Mouse (Mus musculus) forebrain, postnatal 0 days (tissue): ENCODE measurements around the gene Tes. TPM values are rescaled to one million over a fixed set of nuclear protein-coding genes. Genes with fewer than 3 reads are reported as not detected.
A peak's percentile ranks its signal among the peaks of the same experiment; 100 is the strongest.

ENCODE experiments used
- ATAC-seq: fragments of 200-750 bp; cut with Nextera tagmentation; 2 replicates; pipeline ENCODE4 v1.8.0; 2017; ENCODE audit warnings: mild to moderate bottlenecking, moderate library complexity
- DNase-seq: peaks from one replicate; pipeline ENCODE4 v3.0.0-alpha.2; 2015
- H3K27ac ChIP-seq: fragments of 300-500 bp; sonication (generic); 2 replicates; pipeline ENCODE4 v1.5.1; 2014; ENCODE audit warnings: low read depth, mild to moderate bottlenecking, antibody characterized with exemption, low read length, moderate library complexity, mixed read lengths
- H3K27me3 ChIP-seq: fragments of 300-500 bp; sonication (generic); 2 replicates; pipeline ENCODE4 v1.6.1; 2014; ENCODE audit warnings: mild to moderate bottlenecking, low read length, mixed read lengths; ENCODE audit not compliant: insufficient read depth
- H3K36me3 ChIP-seq: fragments of 300-500 bp; sonication (generic); 2 replicates; pipeline ENCODE4 v1.6.1; 2014; ENCODE audit warnings: mild to moderate bottlenecking, moderate library complexity; ENCODE audit not compliant: insufficient read depth
- H3K4me1 ChIP-seq: fragments of 300-500 bp; sonication (generic); 2 replicates; pipeline ENCODE4 v1.6.1; 2014; ENCODE audit warnings: antibody characterized with exemption; ENCODE audit not compliant: insufficient read depth
- H3K4me2 ChIP-seq: fragments of 300-500 bp; sonication (generic); 2 replicates; pipeline ENCODE4 v1.6.1; 2014; ENCODE audit warnings: low read depth, mild to moderate bottlenecking, moderate library complexity
- H3K4me3 ChIP-seq: fragments of 300-500 bp; sonication (generic); 2 replicates; pipeline ENCODE4 v1.5.1; 2014; ENCODE audit warnings: low read depth, low read length, mixed read lengths
- H3K9ac ChIP-seq: fragments of 300-500 bp; sonication (generic); 2 replicates; pipeline ENCODE4 v1.6.1; 2014; ENCODE audit warnings: mild to moderate bottlenecking
- H3K9me3 ChIP-seq: fragments of 300-500 bp; sonication (generic); 2 replicates; pipeline ENCODE4 v1.6.1; 2016; ENCODE audit warnings: low read length
- CTCF ChIP-seq: sonication (generic); IDR thresholded peaks from 2 replicates; pipeline ENCODE4 v1.5.1; 2016; ENCODE audit warnings: antibody characterized with exemption, control low read depth, low read depth
- WGBS: fragments of 180-500 bp; shearing (Covaris S2); extraction: QIAGEN DNeasy Blood & Tissue Kit; methylation state at CpG from one replicate; pipeline ENCODE4 v1.1.7; 2014; 5-methylcytosine and 5-hydroxymethylcytosine counted together
- polyA plus RNA-seq: library from polyadenylated mRNA; unstranded; fragments of >200 nt; fragmentation: Nextera tagmentation; extraction: Ambion mirVana; gene quantifications from 2 replicates; pipeline ENCODE4 v1.2.1, GENCODE M21; 2015
- total RNA-seq: library from RNA; depleted of rRNA; stranded (reverse); fragments of >200 nt; gene quantifications from 2 replicates; pipeline ENCODE4 v1.2.3, GENCODE M21; 2014

Gene Tes
- total and polyA plus RNA-seq, 2 experiments from 2014 or later, result 22.0 to 31.8 TPM

DNA sequence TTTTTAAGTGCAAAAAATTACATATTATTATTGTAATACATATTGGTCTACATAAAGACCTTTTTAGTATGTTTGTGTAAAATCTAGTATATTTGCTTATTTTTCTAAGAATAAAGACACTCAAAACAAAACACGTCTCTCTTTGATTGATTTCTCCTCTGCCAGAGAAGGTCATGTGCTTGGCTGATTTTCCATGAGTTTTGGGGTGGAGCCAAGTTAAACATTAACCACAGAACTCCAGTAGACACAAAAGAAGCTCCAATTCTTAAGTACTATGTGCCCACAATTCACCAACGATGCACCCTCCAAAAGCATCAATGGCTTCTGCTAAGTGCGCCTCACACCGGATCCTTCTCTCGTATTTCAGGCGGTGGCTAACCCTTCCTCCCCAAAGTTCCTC, 2.6 kb upstream of the Tes start:
- ATAC-seq, result no peak
- 72% methylated on average over 6 of the region's 6 CpGs for whole genome bisulfite sequencing

DNA sequence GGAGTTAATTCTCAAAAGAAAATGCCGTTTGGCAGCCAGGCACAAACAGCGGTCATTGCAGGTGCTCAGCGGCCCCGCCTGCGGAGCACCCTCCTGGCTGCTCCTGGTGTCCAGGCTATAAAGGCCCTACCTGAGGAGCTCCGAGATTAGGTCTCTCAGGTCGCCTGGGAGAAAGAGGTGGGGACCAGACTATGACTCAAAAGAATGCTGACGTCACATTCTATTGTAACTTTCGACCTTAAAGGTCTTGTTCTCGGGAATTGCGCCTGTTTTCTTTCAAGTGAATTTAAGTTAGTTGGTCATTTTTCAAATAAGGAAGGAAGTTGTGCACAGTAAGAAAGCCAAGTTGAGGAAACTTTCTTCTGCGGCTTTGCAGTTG, 831 bp downstream of the Tes start:
- Histone ChIP-seq H3K4me2 (peak overlapping the region; percentile 71), H3K27me3 (no peaks in the 10 kb centered on the region), H3K9ac (peak overlapping the region; percentile 72), H3K27ac (no peak overlapping the region), H3K36me3 (no peaks in the 10 kb centered on the region), H3K9me3 (no peaks in the 10 kb centered on the region), H3K4me3 (peak overlapping the region; percentile 70), H3K4me1 (0 out of 2 replicates have a peak, but pooled peaks cover 3% of the 10 kb centered on the region)
- no peak for TF ChIP-seq CTCF
- DNase-seq (no peak), ATAC-seq (peak; percentile 20)
- 6% methylated on average over 12 of the region's 12 CpGs for WGBS

More for the DNA sequence above, 2.6 kb upstream of the Tes start:
- Histone ChIP-seq H3K9me3 (no peaks in the 10 kb centered on the region), H3K4me1 (0 out of 2 replicates have a peak, but pooled peaks cover 3% of the 10 kb centered on the region), H3K27me3 (no peaks in the 10 kb centered on the region), H3K27ac (no peak overlapping the region), H3K4me3 (no peak overlapping the region), H3K4me2 (no peak overlapping the region), H3K9ac (no peak overlapping the region), H3K36me3 (no peaks in the 10 kb centered on the region)
- no peak for TF ChIP-seq CTCF
- no peak for DNase-seq

DNA sequence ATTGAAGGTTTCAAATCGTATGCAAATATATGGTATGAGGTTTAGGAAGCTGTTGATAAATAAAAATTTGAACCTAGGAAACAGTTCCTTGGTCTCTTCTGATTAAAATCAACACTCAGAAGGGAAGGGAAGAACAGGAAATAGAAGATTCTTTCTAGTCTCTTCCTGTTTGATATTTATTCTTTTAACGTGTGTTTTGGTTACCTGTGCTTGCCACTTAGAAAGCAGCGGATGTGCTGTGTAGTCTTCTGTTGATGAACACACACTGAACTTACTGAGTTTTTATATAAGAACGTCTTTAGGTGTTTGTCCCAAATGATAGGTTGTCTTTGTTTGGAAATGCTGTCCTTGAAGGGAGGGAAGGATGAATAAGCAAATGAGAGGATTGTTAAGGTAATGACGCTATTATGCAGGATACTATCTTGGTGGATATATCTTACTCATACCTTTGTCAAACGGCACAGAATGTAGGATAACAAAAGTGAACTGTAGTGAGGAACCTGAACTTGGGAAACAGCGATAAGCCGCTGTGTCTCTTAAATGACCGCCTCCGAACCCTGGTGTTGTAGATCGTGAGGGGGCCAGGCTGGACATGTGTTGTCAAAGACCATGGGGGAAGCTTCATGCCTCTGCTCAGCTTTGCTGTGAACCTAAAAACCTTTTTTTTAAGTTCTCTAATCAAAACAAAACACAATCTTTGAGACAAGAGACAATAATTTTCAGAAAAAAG, 1.4 kb downstream of the Tes start:
- DNase-seq (no peak), ATAC-seq (no peak)
- Histone ChIP-seq H3K4me3 (peak overlapping the region; percentile 70), H3K9me3 (no peaks in the 10 kb centered on the region), H3K27me3 (no peaks in the 10 kb centered on the region), H3K27ac (no peak overlapping the region), H3K36me3 (no peaks in the 10 kb centered on the region), H3K4me2 (peak overlapping the region; percentile 71), H3K4me1 (0 out of 2 replicates have a peak, but pooled peaks cover 3% of the 10 kb centered on the region), H3K9ac (no peak overlapping the region)
- no peak for TF ChIP-seq CTCF
- 62% methylated on average over 11 of the region's 11 CpGs for WGBS

DNA sequence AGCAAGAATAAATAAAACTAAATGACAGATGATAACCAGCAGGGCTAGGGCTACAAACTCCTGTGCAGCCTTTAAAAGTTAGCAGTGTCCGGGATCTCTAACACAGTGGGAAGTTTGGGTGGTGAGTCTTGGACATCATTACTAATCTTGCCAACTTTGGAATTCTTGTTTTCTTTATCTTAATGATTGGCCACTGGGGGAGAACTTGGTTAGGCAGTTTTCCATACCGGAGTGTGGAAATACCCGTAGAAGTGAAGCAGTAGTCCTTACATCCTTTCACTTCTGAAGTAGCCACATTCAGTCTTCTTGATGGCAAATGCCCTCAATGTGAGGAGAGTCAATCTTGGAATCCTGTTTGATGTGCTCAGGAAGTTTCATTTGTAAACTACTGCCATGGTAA, 7.0 kb downstream of the Tes start:
- Histone ChIP-seq H3K36me3 (no peaks in the 10 kb centered on the region), H3K4me1 (no peaks in the 10 kb centered on the region), H3K4me3 (no peak overlapping the region), H3K4me2 (no peak overlapping the region), H3K27me3 (no peaks in the 10 kb centered on the region), H3K9ac (no peak overlapping the region), H3K27ac (no peak overlapping the region), H3K9me3 (no peaks in the 10 kb centered on the region)
- 97% methylated on average over 3 of the region's 3 CpGs for WGBS
- DNase-seq (no peak), ATAC-seq (no peak)
- TF ChIP-seq CTCF, result no peak

DNA sequence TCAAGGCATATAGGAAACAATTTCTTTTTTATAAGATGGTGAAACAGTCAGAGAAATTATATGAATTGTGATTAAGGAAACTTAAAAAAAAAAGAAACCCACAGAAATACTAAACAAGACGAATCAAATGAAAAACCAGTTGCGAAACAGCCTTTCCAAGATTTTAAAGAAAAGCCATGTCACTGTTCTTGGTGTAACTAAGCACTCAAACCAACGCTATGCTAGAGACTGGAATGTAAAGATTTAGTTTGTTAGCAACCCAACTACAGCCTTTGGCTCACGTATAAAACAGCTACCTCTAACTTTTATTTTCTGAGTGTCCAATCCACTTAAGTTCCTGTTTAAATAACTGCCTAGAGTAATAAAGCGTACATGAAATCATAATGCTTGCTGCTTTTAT, 7.4 kb downstream of the Tes start:
- Histone ChIP-seq H3K4me2 (no peak overlapping the region), H3K9ac (no peak overlapping the region), H3K4me1 (no peaks in the 10 kb centered on the region), H3K27ac (no peak overlapping the region), H3K4me3 (no peak overlapping the region), H3K27me3 (no peaks in the 10 kb centered on the region), H3K36me3 (no peaks in the 10 kb centered on the region), H3K9me3 (no peaks in the 10 kb centered on the region)
- no peak for TF ChIP-seq CTCF
- WGBS, result 89% methylated on average over 5 of the region's 5 CpGs
- ATAC-seq (no peak), DNase-seq (no peak)

DNA sequence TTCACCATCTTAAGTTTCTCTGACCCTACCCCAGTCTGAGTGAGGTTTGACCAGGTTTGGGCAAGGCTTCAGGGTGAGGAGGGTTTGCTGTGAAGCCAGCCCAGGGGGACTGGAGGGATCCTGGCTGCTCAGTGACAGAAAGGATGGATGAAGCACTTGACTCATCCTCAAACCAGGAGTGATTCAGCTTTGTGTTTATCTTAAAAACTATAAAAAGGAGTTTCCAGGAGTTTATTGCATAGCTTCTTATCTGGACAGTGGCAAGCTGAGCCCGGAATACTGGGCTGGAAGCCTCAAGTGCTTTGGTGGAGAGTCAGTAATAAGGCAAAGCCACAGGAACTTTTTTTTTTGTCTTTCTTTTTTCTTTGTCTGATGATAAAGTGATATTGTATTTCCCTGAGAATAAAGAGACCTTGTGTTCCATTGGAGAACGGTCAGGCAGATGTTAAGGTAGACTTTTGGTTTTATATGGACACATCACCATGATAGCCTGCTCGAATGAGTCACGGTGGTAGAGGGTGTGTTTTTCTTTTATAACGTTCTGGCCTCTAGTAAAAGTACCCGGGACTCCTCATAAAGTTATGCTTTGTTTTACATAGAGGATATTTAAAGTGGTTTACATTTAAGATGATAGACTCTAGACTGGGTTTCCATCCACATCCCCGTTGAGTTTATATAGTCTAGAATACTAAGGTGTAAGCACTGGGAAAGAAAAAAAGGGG, 8.0 kb downstream of the Tes start:
- TF ChIP-seq CTCF, result no peak
- no peaks in the 10 kb centered on the region for H3K4me1 ChIP-seq
- no peaks in the 10 kb centered on the region for H3K9me3 ChIP-seq
- ATAC-seq (no peak), DNase-seq (no peak)
- H3K4me3 ChIP-seq, result no peak overlapping the region
- H3K9ac ChIP-seq, result no peak overlapping the region
- H3K27ac ChIP-seq, result no peak overlapping the region
- H3K36me3 ChIP-seq, result no peaks in the 10 kb centered on the region
- H3K4me2 ChIP-seq, result no peak overlapping the region
- no peaks in the 10 kb centered on the region for H3K27me3 ChIP-seq
- WGBS, result 91% methylated on average over 7 of the region's 7 CpGs

DNA sequence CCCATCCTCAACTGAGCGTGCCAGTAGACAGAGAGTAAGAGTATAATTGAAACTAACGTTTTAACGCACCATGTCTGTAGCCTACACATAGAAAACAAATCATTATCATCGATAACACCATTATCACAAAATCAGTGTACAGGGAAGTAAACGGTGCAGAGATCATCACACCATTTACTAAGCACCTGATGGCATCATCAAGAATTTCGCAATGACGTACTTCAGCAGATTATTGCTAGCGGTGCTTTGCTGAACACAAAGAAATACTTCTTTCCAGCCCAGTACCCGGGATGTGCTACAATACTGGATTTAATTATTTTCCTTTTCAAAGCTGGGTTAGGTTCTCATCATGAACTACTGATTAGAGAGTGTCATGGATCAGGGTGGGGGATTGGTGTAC, 12.3 kb downstream of the Tes start:
- WGBS, result 57% methylated on average over 9 of the region's 9 CpGs
- H3K9me3 ChIP-seq, result no peaks in the 10 kb centered on the region
- ATAC-seq, result no peak

More for the DNA sequence above, 12.3 kb downstream of the Tes start:
- H3K9ac ChIP-seq, result no peak overlapping the region
- TF ChIP-seq CTCF, result no peak
- no peak overlapping the region for H3K4me3 ChIP-seq
- no peaks in the 10 kb centered on the region for H3K4me1 ChIP-seq
- H3K36me3 ChIP-seq, result no peaks in the 10 kb centered on the region
- no peaks in the 10 kb centered on the region for H3K27me3 ChIP-seq
- DNase-seq, result no peak
- no peak overlapping the region for H3K4me2 ChIP-seq
- H3K27ac ChIP-seq, result no peak overlapping the region
